Mouse (Mus musculus) ES-E14 (cell line): ENCODE measurements around the gene Atp6v0a1. TPM values are rescaled to one million over a fixed set of nuclear protein-coding genes. Genes with fewer than 3 reads are reported as not detected.

ENCODE experiments used
- DNase-seq: peaks from one replicate; pipeline ENCODE4 v3.0.0-alpha.2; 2013; ENCODE audit warnings: low read depth, low spot score
- H3K27ac ChIP-seq: 2 replicates; pipeline ENCODE4 v1.5.1; 2012; ENCODE audit warnings: low read depth, mild to moderate bottlenecking, low read length, moderate library complexity, mixed read lengths; ENCODE audit not compliant: poor library complexity, insufficient read depth, severe bottlenecking
- H3K36me3 ChIP-seq: 2 replicates; pipeline ENCODE4 v1.6.1; 2012; ENCODE audit warnings: mild to moderate bottlenecking, low read length, moderate library complexity, mixed read lengths; ENCODE audit not compliant: control insufficient read depth, poor library complexity, insufficient read depth, severe bottlenecking
- H3K4me1 ChIP-seq, 2 experiments: fragments of 150-350 bp in 1 of 2; sonication (generic) in 1 of 2; 2 replicates each; pipeline ENCODE4 v1.6.1; 2012; ENCODE audit warnings: low read length in 2 of 2, mild to moderate bottlenecking in 1 of 2, mixed read lengths in 1 of 2; ENCODE audit not compliant: control insufficient read depth in 2 of 2, insufficient read depth in 2 of 2, poor library complexity in 1 of 2
- H3K4me3 ChIP-seq, 2 experiments: fragments of 150-350 bp in 1 of 2; sonication (generic) in 1 of 2; 2 replicates each; pipeline ENCODE4 v1.5.1; 2012; ENCODE audit warnings: low read length in 2 of 2, low read depth in 1 of 2, mild to moderate bottlenecking in 1 of 2, mixed read lengths in 1 of 2; ENCODE audit not compliant: insufficient read depth in 1 of 2, poor library complexity in 1 of 2, severe bottlenecking in 1 of 2
- H3K9ac ChIP-seq: 2 replicates; pipeline ENCODE4 v1.6.1; 2012; ENCODE audit warnings: low read depth, mild to moderate bottlenecking, low read length, mixed read lengths; ENCODE audit not compliant: poor library complexity, insufficient read depth, severe bottlenecking
- H3K9me3 ChIP-seq: fragments of 150-350 bp; sonication (generic); 2 replicates; pipeline ENCODE4 v1.6.1; 2012; ENCODE audit warnings: low read depth, mild to moderate bottlenecking, low read length; ENCODE audit not compliant: control insufficient read depth, insufficient read depth
- CHD2 ChIP-seq: IDR thresholded peaks from 2 replicates; pipeline ENCODE4 v1.6.1; 2014; ENCODE audit warnings: mild to moderate bottlenecking, low read depth, low read length, inconsistent platforms
- HCFC1 ChIP-seq: IDR thresholded peaks from 2 replicates; pipeline ENCODE4 v1.6.1; 2012; ENCODE audit warnings: low read length, inconsistent platforms, borderline replicate concordance; ENCODE audit not compliant: insufficient read depth
- MAFK ChIP-seq: IDR thresholded peaks from 2 replicates; pipeline ENCODE4 v1.6.1; 2014; ENCODE audit warnings: mild to moderate bottlenecking, low read depth, low read length, inconsistent platforms; ENCODE audit not compliant: insufficient read depth
- ZC3H11A ChIP-seq: IDR thresholded peaks from 2 replicates; pipeline ENCODE4 v1.6.1; 2012; ENCODE audit warnings: low read depth, mild to moderate bottlenecking, inconsistent platforms, low read length, borderline replicate concordance
- ZNF384 ChIP-seq: IDR thresholded peaks from 2 replicates; pipeline ENCODE4 v1.6.1; 2012; ENCODE audit warnings: low read depth, low read length, inconsistent platforms
- in situ Hi-C, 2 experiments: fragments of 600-800 bp; cut with MboI; formaldehyde crosslinking; loops; one replicate each; pipeline ENCODE4 v1.15.1; 2025; ENCODE audit warnings: low sequenced_read_pairs in 2 of 2, inconsistent platforms in 1 of 2; ENCODE audit not compliant: unreplicated experiment in 2 of 2
- total RNA-seq: library from RNA; depleted of rRNA; stranded (reverse); fragments of 300-350 nt; gene quantifications from 2 replicates; pipeline ENCODE4 v1.2.3, GENCODE M21; 2012

Atp6v0a1 gene
- total RNA-seq, 1 experiment = 38.1 TPM

DNA sequence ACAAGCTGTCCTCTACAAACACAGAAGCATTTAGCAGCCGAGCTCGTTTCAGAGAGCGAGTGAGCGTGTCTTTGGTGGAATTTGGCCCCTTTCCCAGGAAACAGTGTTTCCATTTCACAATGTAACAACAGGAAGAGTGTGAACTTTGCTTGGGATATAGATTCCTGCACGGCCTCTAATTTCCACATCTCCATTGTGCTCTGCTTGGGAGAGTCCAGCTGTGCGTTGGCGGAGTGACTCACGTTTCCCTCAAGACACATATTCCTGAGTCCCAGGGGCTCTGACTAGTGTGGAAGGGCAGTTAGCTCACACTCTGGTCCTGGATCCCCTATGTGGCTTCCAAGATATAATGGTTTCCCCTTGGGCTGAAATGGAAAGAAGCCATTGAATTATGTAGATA lies 29.4 kb upstream of the Atp6v0a1 start:
- Histone ChIP-seq H3K36me3 (no peaks in the 10 kb centered on the region), H3K9me3 (no peaks in the 10 kb centered on the region), H3K27ac (no peak overlapping the region), H3K9ac (no peak overlapping the region), H3K4me3 (no peak overlapping the region), H3K4me1 (peaks cover 0 to 3% of the 10 kb centered on the region in 2 experiments; a peak in 1 of 4 replicates)
- no peak for DNase-seq
- TF ChIP-seq ZC3H11A (no peak), MAFK (no peak), ZNF384 (no peak), HCFC1 (no peak), CHD2 (no peak)
- in situ Hi-C loops = loop anchor here (5.0 to 10.0 kb wide), 2 partner anchors 77 to 85 kb away; no protein-coding TSS in a partner anchor

GRCm38 (mm10) chr11:100980438-100980837 lies 28.8 kb upstream of the Atp6v0a1 start:
- Histone ChIP-seq H3K36me3 (no peaks in the 10 kb centered on the region), H3K27ac (no peak overlapping the region), H3K9ac (no peak overlapping the region), H3K9me3 (no peaks in the 10 kb centered on the region), H3K4me3 (no peak overlapping the region), H3K4me1 (peaks cover 0 to 3% of the 10 kb centered on the region in 2 experiments; a peak in 1 of 4 replicates)
- no peak for DNase-seq
- TF ChIP-seq CHD2 = no peak
- no peak for TF ChIP-seq ZC3H11A
- in situ Hi-C loops = loop anchor here (5.0 to 10.0 kb wide), 2 partner anchors 77 to 84 kb away; no protein-coding TSS in a partner anchor

DNA sequence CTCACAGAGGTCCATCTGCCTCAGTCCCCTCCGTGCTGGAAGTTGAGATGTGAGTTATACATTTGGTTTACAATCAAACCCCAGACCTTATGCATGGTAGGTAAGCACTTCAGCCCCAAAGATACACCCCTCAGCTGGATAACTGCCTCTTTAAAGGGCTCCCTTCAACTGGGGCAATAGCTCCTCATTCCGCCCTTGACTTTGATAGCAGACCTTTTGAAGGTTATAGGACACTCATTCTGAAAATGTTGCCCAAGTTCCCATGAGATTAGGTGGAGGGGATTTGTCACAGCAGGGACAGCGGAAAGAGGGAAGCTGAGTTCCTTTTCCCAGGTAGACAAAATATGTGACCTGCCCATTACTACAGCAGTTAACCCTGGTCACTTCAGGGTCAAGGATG lies 28.0 kb upstream of the Atp6v0a1 start:
- in situ Hi-C loops = loop anchor here (5.0 to 10.0 kb wide), 2 partner anchors 76 to 84 kb away; no protein-coding TSS in a partner anchor
- TF ChIP-seq MAFK = no peak
- TF ChIP-seq CHD2 = no peak
- no peak for TF ChIP-seq ZNF384
- no peak for TF ChIP-seq ZC3H11A
- TF ChIP-seq HCFC1 = no peak
- Histone ChIP-seq H3K4me1 (peaks cover 0 to 3% of the 10 kb centered on the region in 2 experiments; a peak in 1 of 4 replicates), H3K36me3 (no peaks in the 10 kb centered on the region), H3K4me3 (no peak overlapping the region), H3K27ac (no peak overlapping the region), H3K9me3 (no peaks in the 10 kb centered on the region), H3K9ac (no peak overlapping the region)
- no peak for DNase-seq

DNA sequence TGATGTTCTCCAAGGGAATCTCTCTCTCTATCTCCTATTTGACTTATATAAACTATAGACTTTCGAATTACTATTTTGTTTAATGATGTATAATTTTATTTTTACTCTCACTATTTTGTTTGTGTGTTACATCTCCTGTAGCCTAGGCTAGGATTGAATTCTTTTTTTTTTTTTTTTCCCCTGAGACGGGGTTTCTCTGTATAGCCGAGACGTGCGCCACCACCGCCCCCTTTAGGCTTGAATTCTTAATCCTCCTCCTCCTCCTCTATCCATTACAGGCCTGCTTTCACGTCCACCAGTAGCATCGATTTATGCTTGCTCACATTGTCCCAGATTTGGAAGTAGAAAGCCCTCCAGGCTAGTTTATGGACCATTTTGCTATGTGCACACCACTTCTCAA lies 27.2 kb upstream of the Atp6v0a1 start:
- no peak for DNase-seq
- Histone ChIP-seq H3K9ac (no peak overlapping the region), H3K4me1 (peaks cover 0 to 3% of the 10 kb centered on the region in 2 experiments; a peak in 1 of 4 replicates), H3K36me3 (no peaks in the 10 kb centered on the region), H3K9me3 (no peaks in the 10 kb centered on the region), H3K4me3 (no peak overlapping the region), H3K27ac (no peak overlapping the region)
- in situ Hi-C loops = loop anchor here (5.0 to 10.0 kb wide), 2 partner anchors 75 to 83 kb away; no protein-coding TSS in a partner anchor
- TF ChIP-seq ZNF384 (peak; percentile 78), CHD2 (no peak)

- TF ChIP-seq HCFC1 = no peak
- no peak for TF ChIP-seq CHD2
- peak; percentile 63; the same call in 1 of the 2 replicates for TF ChIP-seq ZC3H11A
- no peak for TF ChIP-seq ZNF384
- TF ChIP-seq MAFK = no peak
- H3K9ac ChIP-seq = peak overlapping the region; percentile 26; the same call in 1 of the 2 replicates
- peaks cover 0 to 3% of the 10 kb centered on the region in 2 experiments; a peak in 1 of 4 replicates for H3K4me1 ChIP-seq
- H3K36me3 ChIP-seq = no peaks in the 10 kb centered on the region
- H3K27ac ChIP-seq = no peak overlapping the region
- H3K4me3 ChIP-seq = peak overlapping the region; percentile 25 to 63; a peak in 3 of 4 replicates
- peak; percentile 75 for DNase-seq
- H3K9me3 ChIP-seq = no peaks in the 10 kb centered on the region
- in situ Hi-C loops = loop anchor here (5.0 to 10.0 kb wide), 2 partner anchors 74 to 82 kb away; no protein-coding TSS in a partner anchor
Measured at GRCm38 (mm10) chr11:100983125-100983777, 26.0 kb upstream of the Atp6v0a1 start.
